Mouse (Mus musculus) CD8-positive naive resting alpha-beta T cell, adult 57 days (primary cell): ENCODE results near the gene Atp6ap1l. TPM values are rescaled to one million over a fixed set of nuclear protein-coding genes. Genes with fewer than 3 reads are reported as not detected.

ENCODE experiments used
- total RNA-seq: library from RNA; stranded (reverse); gene quantifications from one replicate; pipeline ENCODE4 v1.2.4, GENCODE M21; 2023

Gene Atp6ap1l
- total RNA-seq: not detected

DNA sequence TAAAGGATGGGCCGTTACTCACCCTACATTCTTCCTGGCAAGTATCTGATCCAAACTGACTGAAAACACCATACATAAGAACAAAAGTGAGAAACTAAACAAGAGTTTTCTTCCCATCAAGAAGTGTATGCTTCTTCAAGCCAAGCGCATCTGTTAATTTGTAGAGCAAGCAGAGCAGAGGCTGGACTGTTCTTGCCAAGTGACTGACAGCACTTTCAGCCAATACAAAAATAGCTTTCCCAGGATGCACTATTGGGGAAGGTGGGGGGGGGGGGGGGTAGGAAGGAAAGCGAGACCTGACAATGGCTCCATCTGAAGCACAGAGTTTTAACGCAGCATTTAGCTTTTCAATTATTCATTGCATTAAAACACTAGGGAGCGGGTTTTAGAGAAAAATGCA is at the start of gene Atp6ap1l:
Atp6ap1l (minus strand) TSS at position 180 of the 400 bp plus-strand sequence.

DNA sequence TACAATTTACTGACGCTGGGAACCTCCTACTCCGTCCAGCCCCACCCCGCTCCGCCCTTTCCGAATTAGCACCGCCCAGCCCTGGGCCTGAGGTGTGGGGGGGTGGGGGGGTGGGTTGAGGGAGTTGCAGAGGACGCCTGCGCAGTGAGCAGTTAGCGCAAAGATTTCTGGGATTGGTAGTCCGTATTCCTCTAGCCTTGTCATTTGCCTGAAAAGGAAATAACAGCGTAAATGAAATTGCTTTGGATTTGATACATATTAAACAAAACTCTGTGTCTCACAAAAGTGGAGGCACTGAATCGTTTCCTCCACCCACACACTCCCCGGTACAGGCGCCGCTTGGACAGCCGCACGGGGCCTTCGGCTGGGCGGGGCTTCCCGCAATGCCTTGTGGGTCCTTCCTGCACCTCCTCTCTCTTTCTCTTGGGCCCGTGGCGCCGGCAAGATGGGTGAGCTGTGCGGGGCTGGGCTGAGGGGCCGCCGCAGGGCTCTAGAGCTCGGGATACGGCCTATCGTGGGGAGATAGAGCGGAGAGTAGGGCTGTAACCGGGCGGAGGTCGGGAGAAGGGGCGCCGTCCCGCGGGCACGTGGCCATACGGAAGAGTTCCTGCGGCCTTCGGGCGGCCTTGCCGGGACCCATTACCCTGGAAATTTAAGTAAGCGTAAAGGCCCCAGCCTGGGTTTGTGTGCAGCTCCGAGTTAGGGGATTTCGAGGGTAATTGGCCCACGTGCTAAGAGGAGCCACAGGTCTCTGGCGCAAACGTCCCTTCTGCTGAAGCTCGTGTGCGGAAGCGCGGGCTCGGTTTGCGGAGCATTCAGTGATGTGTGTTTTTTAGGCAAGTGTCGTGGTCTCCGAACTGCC is 17.8 kb upstream of the Atp6ap1l start, which contains the start of gene Rps23:
Rps23 (plus strand) TSS at position 208 of the 862 bp plus-strand sequence.

Other genes with a start within 250 kb of the Atp6ap1l start
- gene Rps23, start 17.6 kb upstream of the Atp6ap1l start, total RNA-seq: 1,176 TPM